Mouse (Mus musculus) adrenal gland, postnatal 36 days (tissue): ENCODE results near the gene Zfp148. TPM values are rescaled to one million over a fixed set of nuclear protein-coding genes. Genes with fewer than 3 reads are reported as not detected.
"Not testable (repeated sequence)": the region's sequence is repeated elsewhere in the genome, so short reads cannot be mapped to it uniquely, and the experiment has no call there.

ENCODE experiments used
- DNase-seq, 2 experiments: peaks; one replicate each; pipeline ENCODE4 v3.0.0; 2021; ENCODE audit warnings: mixed read lengths in 1 of 2
- total RNA-seq, 2 experiments: library from RNA; stranded (reverse); gene quantifications; 2 replicates each; pipeline ENCODE4 v1.2.3; 2021

Zfp148 gene
- total RNA-seq, 2 experiments from 2014 or later, result 71.1 TPM

DNA sequence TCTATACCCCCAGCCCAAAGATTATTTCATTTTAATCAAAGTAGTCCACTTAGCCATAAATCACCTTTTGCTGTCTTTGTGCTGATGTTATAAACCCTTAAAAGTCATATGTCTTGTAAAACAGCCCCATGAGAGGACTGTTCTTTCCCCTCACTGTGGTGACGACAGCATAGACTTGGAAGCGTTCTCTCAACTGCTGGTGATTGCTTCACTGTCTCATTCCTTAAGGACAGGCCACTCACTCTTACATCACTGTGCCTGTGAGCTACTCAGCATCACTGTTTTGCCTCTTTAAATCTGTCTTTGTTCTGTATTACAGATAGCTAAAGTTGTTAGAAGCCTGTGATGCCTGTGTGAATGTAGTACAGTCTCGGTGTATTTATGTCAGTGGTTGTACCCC, 80.8 kb downstream of the Zfp148 start:
- DNase-seq, result peak; percentile 27 to 29

DNA sequence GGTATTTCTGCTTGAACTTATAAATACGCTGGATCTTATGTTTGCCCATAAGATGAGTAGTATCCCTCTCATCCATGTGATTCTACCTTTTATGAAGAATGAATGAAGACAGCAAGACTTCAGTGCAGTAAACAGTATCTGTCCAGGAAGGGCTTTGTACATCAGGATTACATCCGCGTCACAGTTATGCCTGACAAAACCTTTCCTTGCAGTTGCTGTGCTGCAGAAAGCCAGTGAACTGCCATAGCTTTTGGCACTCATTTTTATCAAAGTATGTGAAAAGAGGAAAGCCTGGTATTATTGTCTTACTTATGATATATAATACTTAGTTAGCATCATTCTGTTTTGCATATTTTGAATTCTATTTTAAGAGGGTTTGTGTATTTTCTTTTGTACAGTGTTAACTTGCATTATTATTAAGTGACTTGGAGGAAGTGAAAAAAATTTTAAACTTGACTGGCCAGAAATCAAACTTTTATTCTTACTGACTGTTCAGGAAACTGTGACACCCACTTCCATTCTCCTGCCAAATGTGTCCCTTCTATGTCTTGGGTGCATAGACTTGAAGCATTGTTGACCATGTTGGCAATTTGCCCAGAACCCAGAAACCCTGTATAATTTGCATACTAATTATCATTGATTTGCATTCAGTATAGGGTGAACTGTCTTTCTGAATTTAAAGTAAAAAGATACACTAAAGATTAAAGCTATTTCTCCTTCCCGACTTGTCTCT, 84.0 kb downstream of the Zfp148 start:
- DNase-seq, result no peak

DNA sequence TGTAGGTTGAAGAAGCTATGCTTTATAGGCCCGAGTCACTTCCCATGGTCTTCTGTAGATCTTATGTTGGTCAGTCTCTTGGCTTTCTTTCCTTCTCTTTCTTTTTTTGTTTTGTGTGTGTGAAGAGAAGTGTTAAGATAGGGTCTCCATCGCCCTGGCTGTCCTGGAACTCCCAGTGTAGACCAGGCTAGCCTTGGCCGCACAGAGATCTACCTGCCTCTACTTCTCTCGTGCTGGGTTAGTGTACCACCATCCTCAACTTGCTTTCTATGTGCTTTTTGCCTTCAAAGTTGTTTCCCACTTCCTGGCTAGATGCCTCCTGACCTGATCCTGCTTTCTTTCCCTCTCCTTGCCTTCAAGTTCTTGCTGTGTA, 84.6 kb downstream of the Zfp148 start:
- DNase-seq, result no peak

DNA sequence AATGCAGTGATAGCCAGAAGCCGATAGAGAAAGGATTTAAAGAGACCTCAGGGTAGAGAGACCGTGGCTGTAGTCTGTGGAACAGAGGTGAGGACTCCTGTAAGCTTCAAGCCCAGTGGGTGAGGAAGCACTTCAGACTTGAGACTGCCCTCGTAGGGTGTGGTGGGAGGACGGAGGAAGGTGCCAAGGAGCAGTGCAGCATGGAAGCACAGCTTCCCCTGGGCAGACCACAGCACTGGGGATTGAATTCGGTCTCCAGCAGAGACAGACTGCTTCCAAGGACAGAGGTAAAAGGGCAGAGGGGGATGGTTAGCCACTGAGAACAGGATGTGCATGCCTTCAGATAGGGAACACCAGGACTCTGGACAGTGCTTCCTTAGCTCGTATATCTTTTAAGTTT, 86.8 kb downstream of the Zfp148 start:
- peak in 1 of 2 experiments; percentile 55 for DNase-seq

DNA sequence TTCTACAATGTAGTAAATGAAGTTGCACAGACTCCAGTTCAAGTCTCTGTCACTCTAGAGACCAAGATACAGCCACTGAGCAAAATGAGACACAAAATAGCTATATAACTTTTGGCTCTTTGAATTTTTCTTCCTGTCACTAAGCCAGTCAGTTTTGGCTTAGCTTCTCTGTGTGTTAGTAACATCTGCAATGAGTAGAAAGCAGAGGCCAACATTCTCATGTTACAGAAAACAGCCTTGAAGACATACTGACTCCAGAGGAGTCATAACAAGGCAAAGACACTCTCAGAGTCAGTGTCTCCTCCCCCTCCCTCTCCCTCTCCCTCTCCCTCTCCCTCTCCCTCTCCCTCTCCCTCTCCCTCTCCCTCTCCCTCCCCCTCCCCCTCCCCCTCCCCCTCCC, 89.3 kb downstream of the Zfp148 start:
- DNase-seq, result no peak

DNA sequence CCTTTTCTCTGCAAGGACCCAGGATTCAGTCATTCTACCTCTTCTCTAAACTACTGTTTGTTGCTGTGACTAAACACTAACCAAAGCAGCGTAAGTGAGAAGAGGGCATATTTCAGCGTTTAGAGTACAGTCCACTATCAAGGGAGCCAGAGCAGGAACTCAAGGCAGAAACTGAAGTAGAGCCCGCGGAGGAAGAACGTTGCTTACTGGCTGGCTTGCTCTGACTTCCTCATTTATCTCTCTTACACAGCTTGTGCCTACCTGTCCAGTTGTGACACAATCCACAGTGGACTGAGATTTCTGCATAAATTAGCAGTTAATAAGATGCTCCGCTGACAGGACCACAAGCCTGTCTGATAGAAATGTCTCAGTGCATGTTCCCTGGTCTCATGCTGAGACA, 93.7 kb downstream of the Zfp148 start:
- no peak for DNase-seq

DNA sequence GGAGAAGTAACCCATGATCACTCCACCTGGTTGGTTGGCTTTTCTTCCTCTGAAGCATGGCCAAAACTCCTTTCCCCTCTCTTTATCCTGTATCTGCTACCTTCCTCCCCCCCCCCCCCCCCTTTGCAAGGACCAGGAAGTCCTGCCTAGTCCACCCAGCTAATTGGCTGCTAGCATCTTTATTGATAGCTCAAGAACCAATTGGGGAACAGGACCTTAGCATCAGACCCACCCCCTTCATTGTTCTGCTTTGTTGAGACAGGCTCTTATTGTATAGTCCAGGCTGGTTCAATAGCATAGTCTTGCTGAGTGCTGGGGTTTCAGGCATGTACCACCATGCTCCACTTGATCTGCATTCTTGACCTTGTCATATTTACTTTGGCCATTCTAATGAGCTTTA, 99.3 kb downstream of the Zfp148 start:
- DNase-seq, result no peak

DNA sequence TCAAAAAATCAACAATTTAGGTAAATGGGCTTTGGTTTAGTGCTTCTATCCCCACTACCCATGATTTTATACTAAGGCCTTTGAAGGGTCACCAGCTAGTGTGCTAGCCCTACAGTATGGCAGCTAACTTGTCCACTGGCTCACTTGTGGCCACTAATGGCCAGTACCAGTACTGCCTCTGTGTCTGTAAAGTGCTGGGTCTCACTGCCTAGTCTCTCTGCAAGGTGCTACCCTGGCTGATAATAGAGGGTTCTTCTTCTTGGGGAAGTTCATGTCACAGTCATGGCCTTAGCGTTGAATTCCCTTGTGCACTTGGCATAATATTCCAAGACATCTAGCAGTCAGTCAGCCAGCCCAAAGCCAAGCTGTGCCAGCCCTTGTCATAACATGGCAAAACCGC, 100.5 kb downstream of the Zfp148 start:
- DNase-seq, result peak; percentile 42 to 49

DNA sequence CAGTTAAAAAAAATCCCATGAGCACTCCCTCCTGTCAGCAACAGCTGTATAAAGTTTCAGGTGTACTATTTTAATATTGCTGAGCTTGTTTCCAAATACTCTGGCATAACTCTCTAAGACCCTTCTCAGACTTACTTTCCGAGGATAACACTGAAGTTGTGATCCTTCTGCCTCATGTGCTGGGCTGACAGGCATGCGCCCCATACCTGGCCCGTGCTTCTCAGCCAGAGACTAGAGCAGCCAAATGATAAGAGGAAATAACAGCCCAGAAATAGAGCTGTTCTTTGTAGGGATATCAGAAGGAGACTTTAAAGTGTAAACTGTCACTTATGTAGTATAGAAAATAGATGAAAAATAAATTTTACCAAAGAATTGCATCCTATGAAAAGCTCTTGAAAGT, 101.7 kb downstream of the Zfp148 start:
- DNase-seq, result no peak

DNA sequence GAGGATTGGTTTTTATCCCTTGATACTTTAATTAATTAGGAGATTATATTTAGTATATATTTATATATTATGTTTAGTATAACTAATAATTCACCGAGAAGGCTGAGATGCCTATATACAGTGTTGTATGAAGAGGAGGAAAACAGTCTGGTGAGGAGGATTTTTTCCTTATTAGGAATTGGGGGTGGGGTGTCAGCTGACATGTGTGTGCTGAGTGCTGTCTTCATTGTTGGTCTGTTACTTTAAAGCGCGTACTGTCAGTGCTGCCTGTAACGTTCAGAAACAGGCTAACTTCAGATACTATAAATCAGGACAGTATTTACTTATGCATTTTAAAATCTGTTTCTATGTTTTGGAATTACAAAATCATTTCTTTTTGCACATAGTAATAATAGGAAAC, 107.1 kb downstream of the Zfp148 start:
- DNase-seq, result no peak

DNA sequence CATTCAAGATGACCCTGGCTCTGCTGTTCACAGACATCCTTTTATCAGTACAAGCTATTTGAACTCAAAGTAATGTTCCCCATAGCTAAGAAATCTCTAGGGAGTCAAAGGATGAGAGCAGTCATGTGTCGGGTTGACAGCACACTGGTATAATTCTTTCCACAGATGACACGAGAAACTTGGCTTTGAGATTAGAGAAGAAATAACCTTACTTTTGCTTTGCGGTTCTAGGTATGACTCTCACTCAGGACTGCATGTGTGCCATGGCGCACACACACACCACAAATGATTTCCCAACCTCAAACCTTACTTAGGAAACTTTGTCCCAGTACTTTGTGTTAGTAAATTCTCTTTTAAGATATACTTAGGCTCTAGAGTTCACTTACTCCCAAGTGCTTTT, 113.7 kb downstream of the Zfp148 start:
- no peak for DNase-seq

DNA sequence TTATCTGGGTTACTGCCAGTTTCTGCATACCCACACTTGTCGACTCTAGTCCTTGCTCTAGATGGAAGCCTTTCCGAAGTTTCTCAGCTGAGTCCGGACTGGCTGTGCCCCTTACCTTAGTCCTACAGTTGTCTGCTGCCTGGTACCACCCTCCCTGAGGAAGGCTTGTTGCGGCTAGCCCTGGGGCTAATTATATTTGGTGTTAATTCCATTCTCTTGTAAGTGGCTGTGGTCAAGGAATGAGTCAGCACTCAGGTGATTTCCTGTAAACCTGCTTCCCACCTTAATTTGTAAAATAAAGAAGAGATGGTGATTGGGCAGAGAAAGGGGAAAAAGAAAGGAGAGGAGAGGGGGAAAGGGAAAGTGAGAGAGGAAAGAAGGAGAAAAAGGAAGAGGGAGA, 127.4 kb downstream of the Zfp148 start:
- no peak for DNase-seq

DNA sequence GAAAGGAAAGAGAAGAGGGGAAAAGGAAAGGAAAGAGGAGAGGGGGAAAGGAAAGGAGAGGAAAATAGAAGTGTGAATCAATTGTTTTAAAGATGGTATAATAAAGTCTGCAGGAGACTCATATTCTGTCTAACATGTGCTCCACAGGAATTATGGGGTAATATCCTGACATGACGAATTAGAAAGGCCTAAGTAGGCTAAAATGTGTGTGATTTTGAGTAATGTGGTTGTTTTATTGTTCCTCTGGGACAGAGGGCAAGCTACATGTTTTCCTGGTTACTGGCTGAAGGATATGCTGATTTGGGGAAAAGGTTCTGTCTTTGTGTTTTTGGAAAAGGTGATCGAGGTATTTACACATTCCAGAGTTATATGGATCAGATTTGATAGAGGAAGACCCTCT, 128.6 kb downstream of the Zfp148 start:
- DNase-seq, result not testable (repeated sequence)

DNA sequence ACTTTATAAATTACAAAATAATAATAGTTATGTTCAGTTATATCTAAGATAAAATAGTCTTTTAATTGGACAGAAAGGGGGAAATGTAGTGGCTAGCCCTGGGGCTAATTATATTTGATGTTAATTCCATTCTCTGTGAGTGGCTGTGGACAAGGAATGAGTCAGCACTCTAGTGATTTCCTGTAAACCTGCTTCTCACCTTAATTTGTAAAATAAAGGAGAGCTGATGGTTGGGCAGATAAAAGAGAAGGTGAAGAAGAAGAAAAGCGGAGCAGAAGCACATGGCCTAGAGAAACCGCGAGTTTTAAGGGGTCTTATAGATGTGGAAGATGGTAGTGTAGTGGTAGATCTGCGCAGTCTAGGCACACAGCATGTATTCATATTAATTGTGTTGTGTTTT, 130.2 kb downstream of the Zfp148 start:
- DNase-seq, result not testable (repeated sequence)

DNA sequence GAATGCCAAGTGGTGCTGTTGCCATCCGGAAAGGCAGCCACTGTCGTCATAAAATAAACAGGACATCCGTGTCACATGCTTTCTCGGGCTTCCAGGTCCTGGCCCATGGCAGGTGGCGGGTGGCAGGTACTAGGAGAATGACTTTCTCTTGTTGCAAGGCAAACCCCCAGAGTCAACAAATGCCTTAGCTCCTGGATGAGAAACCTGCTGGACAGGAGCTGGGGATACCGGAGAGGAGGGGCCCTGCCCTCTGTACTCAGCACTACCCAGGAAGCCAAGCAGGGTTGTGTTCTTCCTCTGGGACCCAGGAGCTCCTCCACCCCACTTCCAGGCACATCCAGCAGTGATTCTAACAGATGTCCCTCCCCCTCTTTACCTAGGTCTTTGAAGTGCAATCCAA, 131.9 kb downstream of the Zfp148 start:
- no peak for DNase-seq

DNA sequence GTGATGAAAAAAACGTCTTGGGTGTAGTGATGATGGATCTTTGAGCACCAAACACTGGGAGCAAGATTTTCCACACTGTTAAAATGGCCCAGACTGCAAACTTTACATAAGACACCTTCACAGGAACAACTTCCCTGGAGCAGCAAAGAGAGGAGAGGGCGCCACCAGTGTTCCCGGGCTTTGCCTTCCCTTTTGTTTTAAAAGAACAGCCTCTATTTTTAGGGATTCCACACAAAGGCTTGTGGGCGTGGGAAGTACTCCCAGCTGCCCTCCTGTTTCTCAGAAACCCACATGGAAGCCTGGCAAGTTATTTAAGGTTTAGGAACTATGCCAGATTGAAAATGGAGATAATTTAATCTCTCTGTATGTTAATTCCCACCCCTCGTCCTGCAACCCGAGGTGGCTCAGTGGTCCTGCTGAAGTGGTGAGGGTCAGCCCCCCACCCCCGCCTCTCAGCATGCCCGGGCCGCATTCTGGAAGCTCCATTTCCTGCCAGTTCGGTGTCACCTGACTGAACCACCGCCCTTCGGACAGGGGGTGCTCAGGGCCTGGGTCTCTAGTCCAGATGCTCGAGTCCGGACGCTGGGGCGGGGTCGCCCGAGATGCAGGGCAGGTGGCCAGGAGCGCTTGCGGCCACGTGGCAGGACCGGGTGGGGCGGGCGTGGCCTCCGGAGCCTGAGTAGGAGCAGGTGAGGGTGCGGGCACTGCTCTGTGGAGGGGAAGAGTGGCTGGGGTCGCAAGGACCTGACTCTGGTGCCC, 136.3 kb downstream of the Zfp148 start, which contains the start of gene Slc12a8:
Slc12a8 (plus strand) TSS at position 522 of the 759 bp plus-strand sequence.
- DNase-seq, result peak; percentile 6 to 20

DNA sequence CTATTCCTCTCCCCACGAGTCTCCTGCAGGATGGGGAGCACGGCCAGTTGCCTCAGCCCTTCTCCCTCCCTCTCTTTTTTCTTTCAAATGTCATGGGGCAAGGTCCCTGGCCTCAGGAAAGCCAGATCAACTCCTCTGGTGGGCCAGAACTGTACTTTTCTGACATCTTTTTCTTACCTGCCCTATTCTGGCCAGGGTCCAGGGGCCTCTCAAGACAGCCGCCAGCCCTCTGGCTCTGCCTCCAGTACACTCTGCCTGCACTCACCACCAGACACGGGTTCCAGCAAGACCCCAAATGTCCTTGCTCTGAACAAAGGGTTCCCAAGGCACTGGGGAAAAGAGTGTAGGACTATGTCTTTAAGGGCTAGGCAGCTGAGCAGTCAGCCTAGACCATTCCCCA, 137.0 kb downstream of the Zfp148 start:
- DNase-seq, result peak in 1 of 2 experiments; percentile 11

DNA sequence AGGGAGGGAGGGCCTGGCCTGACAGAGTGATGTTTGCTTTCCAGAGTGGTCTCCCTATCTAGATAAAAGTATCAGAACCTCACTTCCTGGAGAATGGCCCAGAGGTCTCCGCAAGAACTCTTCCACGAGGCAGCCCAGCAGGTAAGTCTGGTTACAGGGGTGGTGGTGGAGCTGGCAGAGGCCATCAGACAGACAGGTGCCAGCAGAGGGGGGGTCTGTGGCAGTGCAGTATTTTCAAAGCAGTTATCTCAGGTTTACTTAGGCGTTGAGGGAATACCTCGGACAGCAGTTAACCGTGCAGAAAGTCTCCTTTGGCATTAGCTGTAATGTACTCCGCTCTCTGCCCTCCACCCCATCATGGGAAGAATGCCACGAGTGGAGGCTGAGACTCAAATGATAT, 137.6 kb downstream of the Zfp148 start:
- no peak for DNase-seq

DNA sequence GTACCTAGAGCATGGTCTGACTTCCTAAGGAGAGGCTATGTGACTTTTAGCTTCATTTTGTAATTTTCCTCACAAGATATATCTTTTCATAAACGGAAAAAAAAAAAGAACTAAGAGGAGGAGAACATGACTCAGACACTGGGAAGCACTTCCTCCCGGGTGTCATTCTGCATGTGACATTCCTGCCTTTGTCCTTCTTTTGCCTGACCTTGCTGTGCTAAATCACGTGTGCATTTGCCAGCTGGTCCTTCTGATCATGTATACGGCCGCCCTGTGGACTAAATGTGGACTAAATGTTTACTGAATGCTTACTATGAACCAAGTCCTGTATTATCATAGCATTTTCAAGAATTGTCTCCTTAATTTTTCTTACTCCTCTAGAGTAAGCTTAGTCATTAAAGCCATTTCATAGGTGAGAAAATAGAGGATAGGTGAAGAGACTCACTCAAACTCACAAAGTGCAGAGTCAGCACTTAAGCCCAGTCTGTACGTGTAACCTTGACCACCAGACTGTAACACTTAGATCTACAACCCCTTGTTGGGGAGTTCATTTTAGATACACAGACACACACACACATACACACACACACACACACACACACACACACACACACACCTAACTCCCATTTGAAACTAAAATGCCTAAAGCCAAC, 139.4 kb downstream of the Zfp148 start:
- peak; percentile 41 to 51 for DNase-seq

DNA sequence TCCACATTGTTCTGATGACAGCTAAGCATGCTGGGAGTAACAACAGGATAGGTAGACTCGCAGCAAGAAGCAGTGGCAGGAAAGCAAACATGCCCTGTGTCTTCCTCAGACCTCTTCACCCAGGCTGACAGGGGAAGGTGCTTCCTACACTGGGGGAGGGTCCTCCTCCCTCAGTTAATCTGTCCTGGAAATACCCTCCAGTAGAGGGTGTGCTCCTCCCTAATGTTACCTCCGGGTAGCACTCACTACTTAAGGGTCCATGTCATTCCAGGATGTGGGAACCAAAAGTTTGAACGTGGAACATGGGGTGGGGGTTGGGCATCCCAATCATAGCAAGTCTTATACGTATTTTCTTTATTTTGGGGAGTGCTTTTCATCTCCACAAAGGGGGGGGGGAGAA, 141.9 kb downstream of the Zfp148 start:
- DNase-seq, result no peak

DNA sequence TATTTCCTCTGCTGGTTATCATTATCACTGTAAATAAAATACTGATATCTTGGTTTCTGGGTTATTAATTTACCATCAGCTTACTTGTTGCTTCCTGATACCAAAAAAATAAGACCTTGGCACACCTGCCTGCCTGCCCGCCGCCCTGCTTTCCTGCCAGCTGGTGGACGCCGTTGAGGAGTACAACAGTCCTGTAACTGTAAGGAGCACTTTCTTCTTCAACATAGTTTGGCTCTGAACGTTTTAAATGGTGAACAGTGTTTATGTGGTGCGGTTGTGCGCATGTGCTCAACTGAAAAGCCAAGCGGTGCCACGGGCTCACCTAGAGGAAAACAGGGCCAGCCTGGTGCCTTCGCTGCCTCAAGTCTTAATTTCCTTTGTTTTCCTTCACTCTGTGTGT, 142.9 kb downstream of the Zfp148 start:
- no peak for DNase-seq

DNA sequence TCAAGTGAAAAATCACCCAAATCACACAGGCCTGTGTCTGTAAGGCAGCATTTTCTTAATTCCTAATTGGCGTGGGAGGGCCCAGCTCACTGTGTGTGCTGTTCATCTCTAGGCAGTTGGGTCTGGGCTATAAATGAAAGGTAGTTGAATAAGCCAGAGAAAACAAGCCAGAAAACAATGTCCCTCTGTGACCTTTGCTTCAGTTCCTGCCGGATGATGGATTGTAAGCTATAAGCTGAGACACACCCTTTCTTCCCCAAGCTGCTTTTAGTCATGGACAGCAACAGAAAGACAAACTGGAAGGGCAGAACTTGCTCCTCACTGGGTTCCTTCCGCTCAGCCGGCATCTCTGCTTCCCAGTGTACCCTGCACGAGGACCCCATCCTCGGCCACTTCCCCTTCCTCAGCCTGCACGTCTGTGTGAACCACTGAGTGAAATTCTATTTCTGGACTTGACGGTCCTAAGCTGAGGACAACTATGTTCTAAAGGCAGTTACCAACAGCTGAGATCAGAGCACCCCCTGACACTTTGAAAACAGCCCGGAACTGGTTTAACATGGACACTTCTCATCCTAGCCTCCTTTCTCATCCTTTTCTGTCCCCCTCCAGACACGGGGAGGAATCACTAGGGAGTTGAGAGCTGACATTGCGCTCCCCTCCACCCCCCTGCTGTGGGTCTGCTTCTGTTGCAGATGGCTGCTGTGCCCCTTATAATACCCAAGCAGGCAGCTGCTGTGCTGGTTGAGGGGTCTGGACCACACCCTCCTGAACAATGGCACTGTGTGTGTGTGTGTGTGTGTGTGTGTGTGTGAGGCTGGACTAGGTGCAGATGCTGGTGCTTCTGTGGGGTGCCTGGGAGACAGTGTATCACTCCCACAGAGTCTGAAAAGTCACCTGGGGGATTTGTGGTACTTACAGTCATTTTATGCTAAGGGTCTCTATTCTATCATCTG, 149.1 kb downstream of the Zfp148 start:
- DNase-seq, result peak in 1 of 2 experiments; percentile 7
